Mouse (Mus musculus) layer of hippocampus, adult 2 months (tissue): ENCODE data around the gene Rrm1. TPM values are rescaled to one million over a fixed set of nuclear protein-coding genes. Genes with fewer than 3 reads are reported as not detected.
A peak's percentile ranks its signal among the peaks of the same experiment; 100 is the strongest.
"Not testable (repeated sequence)": the region's sequence is repeated elsewhere in the genome, so short reads cannot be mapped to it uniquely, and the experiment has no call there.

ENCODE experiments used
- DNase-seq, 2 experiments: peaks; one replicate each; pipeline ENCODE4 v3.0.0; 2022; ENCODE audit warnings: low spot score in 2 of 2
- H3K27ac ChIP-seq: fragments of 200-600 bp; 2 replicates; pipeline ENCODE4 v1.8.1; 2022
- H3K4me3 ChIP-seq: fragments of 200-600 bp; 2 replicates; pipeline ENCODE4 v1.8.1; 2022; ENCODE audit warnings: mild to moderate bottlenecking
- CTCF ChIP-seq: fragments of 200-600 bp; conservative IDR thresholded peaks from 2 replicates; pipeline ENCODE4 v1.8.1; 2022; ENCODE audit warnings: antibody characterized with exemption, mild to moderate bottlenecking, moderate library complexity
- long read RNA-seq, 2 experiments: library from polyadenylated mRNA; stranded (forward); transcript quantifications; one replicate each; pipeline ENCODE4 v2.0.0; 2021; ENCODE audit warnings: borderline mapping rate in 2 of 2
- total RNA-seq, 2 experiments: library from RNA; stranded (reverse); gene quantifications; 2 replicates each; pipeline ENCODE4 v1.2.3; 2021

Gene Rrm1
- total RNA-seq: 10 to 100 TPM; 10.8 to 13.0 TPM
- long read RNA-seq, experiment 1, transcript Rrm1-201 (19 exons, 3,997 nt): major isoform, 12 of 14 reads
- long read RNA-seq, experiment 1, partial matches to known transcripts: 0 of 14 reads
- long read RNA-seq, experiment 1, other reads (novel, unspliced or antisense): 2 of 14 reads
- long read RNA-seq, experiment 2, transcript Rrm1-201 (19 exons, 3,997 nt): major isoform, 13 of 15 reads
- long read RNA-seq, experiment 2, partial matches to known transcripts: 1 of 15 reads
- long read RNA-seq, experiment 2, other reads (novel, unspliced or antisense): 1 of 15 reads

DNA sequence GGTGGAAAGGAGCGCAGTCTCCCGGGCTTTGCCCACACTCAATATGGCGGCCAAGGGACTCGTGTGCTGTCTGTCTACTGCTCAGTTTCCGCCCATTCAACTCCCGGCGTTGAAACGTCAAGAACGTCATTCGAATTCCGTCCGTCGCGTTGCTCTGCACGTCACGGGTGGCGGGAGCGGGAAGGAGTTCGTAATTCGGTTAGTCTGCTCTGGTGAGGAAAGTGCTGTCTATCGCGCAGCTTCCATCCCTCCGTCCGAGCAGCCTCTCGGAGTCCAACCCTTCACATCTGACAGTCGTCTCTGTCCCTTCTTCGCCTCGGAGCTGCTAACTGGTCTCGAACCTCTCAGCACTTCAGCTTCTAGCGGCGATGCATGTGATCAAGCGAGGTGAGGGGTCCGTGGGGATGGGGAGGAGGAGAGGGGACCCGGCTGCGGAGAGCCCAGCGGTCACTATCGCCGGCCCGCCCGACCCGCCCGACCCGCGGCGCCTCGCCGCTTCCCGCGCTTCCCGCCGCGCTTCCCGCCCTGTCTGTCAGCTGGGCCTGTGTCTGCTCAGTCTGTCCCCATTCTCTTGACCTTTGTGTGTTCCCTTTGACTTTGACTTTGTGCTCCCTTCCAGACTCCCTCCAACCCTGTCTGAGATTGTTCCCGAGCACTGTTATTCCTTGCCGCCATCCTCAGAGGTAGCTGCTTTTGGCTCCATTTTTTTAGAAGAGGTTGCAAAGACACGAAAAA is at the start of gene Rrm1:
Rrm1 (plus strand) TSS at position 39 of the 735 bp plus-strand sequence.
- Histone ChIP-seq H3K4me3 (peak within 1 kb of the TSS; percentile 86), H3K27ac (peak within 1 kb of the TSS; percentile 75; the same call in 1 of the 2 replicates)
- peak; percentile 97 for DNase-seq
- TF ChIP-seq CTCF: no peak

GRCm38 (mm10) chr7:102393898-102394297 is 47.6 kb upstream of the Rrm1 start:
- DNase-seq: no peak
- Histone ChIP-seq H3K27ac (no peak overlapping the region), H3K4me3 (no peak overlapping the region)
- no peak for TF ChIP-seq CTCF

DNA sequence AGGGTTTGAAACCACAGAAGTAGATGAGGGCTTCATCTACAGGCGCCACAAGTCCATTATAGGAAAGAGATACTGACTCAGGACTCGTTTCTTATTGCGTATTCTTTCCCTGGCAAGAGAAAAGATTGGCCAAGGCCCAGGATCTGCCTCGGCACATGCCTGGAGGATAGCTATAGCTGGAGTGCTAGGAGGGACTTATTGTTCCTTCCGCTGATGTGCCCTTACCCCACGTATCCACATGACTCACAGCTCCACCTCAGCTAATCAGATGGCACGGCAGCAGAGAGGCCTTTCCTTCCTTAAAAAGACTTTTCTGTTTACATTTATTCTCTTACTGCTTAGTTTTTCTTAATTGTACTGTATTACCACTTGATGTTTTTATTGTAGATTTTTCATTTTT is 45.6 kb upstream of the Rrm1 start:
- peak in 1 of 2 experiments; percentile 7 for DNase-seq
- H3K4me3 ChIP-seq: no peak overlapping the region
- H3K27ac ChIP-seq: no peak overlapping the region
- no peak for TF ChIP-seq CTCF

GRCm38 (mm10) chr7:102396331-102396730 is 45.2 kb upstream of the Rrm1 start:
- TF ChIP-seq CTCF: no peak
- DNase-seq: no peak
- H3K27ac ChIP-seq: no peak overlapping the region

DNA sequence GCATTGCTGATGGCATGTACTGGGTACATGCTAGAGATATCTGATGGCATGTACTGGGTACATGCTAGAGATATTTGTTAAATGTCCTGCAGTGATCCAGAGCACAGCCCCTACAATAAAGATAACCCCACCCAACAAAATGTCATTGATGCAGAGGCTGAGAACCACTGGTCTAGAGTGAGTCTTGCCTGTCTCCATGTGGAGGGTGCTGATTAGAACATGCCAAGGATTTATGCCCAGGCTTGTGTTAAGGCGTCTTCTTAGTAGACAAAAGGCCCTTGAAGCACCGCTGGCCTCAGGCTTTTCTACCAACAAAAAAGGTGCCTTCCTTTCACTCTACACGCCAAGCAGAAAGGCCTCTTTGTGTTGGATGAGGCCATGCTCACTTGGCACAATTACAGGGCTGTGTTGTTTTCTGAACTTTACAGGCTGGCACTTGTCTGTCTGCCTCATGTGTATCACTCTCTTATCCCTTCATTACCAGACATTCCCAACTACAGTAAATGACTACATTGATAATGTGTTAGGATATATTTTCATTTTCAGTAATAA is 42.2 kb upstream of the Rrm1 start:
- DNase-seq: no peak
- no peak overlapping the region for H3K27ac ChIP-seq
- no peak overlapping the region for H3K4me3 ChIP-seq
- no peak for TF ChIP-seq CTCF

More at GRCm38 (mm10) chr7:102396331-102396730, 45.2 kb upstream of the Rrm1 start:
- H3K4me3 ChIP-seq: no peak overlapping the region

DNA sequence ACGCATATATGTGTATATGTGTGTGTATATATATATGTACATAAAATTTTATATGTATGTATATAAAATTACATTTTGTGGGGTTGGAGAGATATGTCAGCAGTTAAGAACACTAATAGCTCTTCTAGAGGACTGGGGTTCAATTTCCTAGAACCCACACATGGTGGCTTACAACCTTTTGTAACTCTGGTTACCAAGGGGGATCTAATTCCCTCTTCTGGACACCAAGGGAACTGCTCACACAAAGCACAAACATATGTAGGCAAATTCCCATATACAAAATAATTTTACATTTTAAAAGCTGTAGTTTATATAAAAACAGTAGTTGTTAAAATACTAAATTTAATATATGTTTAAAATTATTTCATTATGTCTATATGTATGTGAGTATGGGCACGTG is 37.4 kb upstream of the Rrm1 start:
- Histone ChIP-seq H3K27ac (no peak overlapping the region), H3K4me3 (no peak overlapping the region)
- peak; percentile 34 for TF ChIP-seq CTCF
- DNase-seq: no peak

DNA sequence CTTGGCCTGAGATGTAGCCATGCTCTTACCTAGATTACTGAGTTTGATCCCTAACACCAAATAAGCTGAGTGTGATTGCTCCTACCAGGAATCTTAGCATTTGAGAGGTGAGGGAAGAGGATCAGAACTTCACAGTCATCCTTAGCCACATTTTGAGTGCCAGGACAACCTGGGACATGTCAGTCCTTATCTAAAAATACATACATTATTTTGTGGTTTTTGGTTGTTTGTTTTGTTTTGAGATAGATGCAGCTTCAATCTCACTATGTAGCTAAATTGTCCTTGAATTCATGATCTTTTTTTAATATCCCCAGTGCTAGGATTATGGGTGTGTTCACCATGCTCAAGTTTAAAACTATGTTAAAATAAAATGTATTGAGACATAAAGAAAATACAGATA is 34.1 kb upstream of the Rrm1 start:
- DNase-seq: no peak
- H3K27ac ChIP-seq: no peak overlapping the region
- TF ChIP-seq CTCF: no peak
- no peak overlapping the region for H3K4me3 ChIP-seq

- not testable (repeated sequence) for DNase-seq, H3K27ac ChIP-seq
Measured at GRCm38 (mm10) chr7:102415272-102415671, 26.2 kb upstream of the Rrm1 start.

DNA sequence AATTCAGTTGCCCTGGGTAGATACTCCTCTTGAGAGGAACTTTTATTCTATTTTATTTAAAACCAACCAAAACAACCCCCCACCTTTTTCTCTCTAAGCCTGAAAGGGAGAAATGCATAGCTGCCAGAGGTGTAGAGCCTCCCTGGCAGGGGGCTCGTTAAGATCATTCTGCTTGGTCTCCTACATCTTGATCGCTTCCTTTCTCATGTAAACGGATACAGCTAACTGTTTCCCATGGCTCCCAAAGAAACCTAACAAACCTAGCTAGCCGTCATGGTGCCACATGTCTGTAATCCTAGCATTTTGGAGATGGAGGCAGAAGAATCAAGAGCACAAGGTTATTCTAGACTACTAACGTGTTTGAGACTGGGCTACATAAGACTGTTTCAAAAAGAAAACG is 25.7 kb upstream of the Rrm1 start:
- Histone ChIP-seq H3K4me3 (no peak overlapping the region), H3K27ac (no peak overlapping the region)
- no peak for TF ChIP-seq CTCF
- no peak for DNase-seq

More at GRCm38 (mm10) chr7:102415272-102415671, 26.2 kb upstream of the Rrm1 start:
- not testable (repeated sequence) for H3K4me3 ChIP-seq

GRCm38 (mm10) chr7:102417398-102417797 is 24.1 kb upstream of the Rrm1 start:
- TF ChIP-seq CTCF: peak; percentile 96
- Histone ChIP-seq H3K27ac (no peak overlapping the region), H3K4me3 (no peak overlapping the region)
- DNase-seq: peak; percentile 45 to 52

DNA sequence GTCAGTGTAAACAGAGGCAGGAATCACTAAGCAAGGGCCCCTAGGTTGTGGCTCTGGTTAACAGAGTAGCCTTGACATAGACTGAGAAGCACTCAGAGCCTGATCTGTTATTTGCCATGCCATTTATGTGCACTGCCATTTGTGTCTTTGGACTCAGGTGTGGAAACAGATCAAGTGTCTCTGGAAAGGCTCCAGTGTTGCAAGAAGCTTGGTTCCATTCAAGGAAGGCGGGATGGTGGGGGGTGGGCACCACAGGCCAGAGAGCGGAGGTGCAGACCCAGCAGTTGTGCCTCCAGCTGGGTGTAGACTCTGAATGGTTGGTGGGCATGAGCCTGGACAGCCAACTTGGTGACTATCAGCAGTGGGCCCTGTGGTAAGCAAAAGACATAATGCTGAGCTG is 19.5 kb upstream of the Rrm1 start:
- no peak for TF ChIP-seq CTCF
- Histone ChIP-seq H3K27ac (no peak overlapping the region), H3K4me3 (no peak overlapping the region)
- DNase-seq: no peak

GRCm38 (mm10) chr7:102425933-102426685 is 15.4 kb upstream of the Rrm1 start:
- no peak overlapping the region for H3K4me3 ChIP-seq
- DNase-seq: no peak
- no peak overlapping the region for H3K27ac ChIP-seq
- no peak for TF ChIP-seq CTCF

GRCm38 (mm10) chr7:102434344-102434743 is 7.2 kb upstream of the Rrm1 start:
- no peak overlapping the region for H3K27ac ChIP-seq
- TF ChIP-seq CTCF: no peak
- no peak overlapping the region for H3K4me3 ChIP-seq
- DNase-seq: no peak
